Mouse (Mus musculus): ENCODE measurements around the gene Sec24c. TPM values are rescaled to one million over a fixed set of nuclear protein-coding genes. Genes with fewer than 3 reads are reported as not detected.

The Sec24c gene
- polyA plus RNA-seq, 1 experiment from 2014 or later, result 101 TPM

- peaks cover 26% of the 10 kb centered on the region for H3K36me3 ChIP-seq
- H3K27me3 ChIP-seq (ENCODE audit: insufficient read depth, poor library complexity, severe bottlenecking), result peaks cover 9% of the 10 kb centered on the region
- H3K27ac ChIP-seq, result peak overlapping the region; percentile 94
- peak overlapping the region; percentile 71 for H3K4me3 ChIP-seq
- peaks cover 57% of the 10 kb centered on the region for H3K4me1 ChIP-seq
- DNase-seq (ENCODE audit: low spot score), result no peak
- no peaks in the 10 kb centered on the region for H3K9me3 ChIP-seq
- WGBS, result 23% methylated on average over 2 of the region's 2 CpGs
Observed at GRCm38 (mm10) chr14:20663601-20664000, 10.5 kb upstream of the Sec24c start.

- WGBS, result 31% methylated on average over 3 of the region's 3 CpGs
- peaks cover 9% of the 10 kb centered on the region for H3K27me3 ChIP-seq (ENCODE audit: insufficient read depth, poor library complexity, severe bottlenecking)
- no peaks in the 10 kb centered on the region for H3K9me3 ChIP-seq
- peak overlapping the region; percentile 71 for H3K4me3 ChIP-seq
- peaks cover 63% of the 10 kb centered on the region for H3K4me1 ChIP-seq
- peaks cover 26% of the 10 kb centered on the region for H3K36me3 ChIP-seq
- peak; percentile 93 for DNase-seq (ENCODE audit: low spot score)
- peak overlapping the region; percentile 94 for H3K27ac ChIP-seq
Observed at GRCm38 (mm10) chr14:20664436-20664835, 9.7 kb upstream of the Sec24c start.

GRCm38 (mm10) chr14:20667469-20667868, 6.6 kb upstream of the Sec24c start:
- peak overlapping the region; percentile 49 for H3K4me3 ChIP-seq
- H3K27me3 ChIP-seq (ENCODE audit: insufficient read depth, poor library complexity, severe bottlenecking), result peaks cover 4% of the 10 kb centered on the region; the same call in 1 of the 2 replicates
- no peaks in the 10 kb centered on the region for H3K9me3 ChIP-seq
- peaks cover 42% of the 10 kb centered on the region for H3K4me1 ChIP-seq
- H3K36me3 ChIP-seq, result peaks cover 3% of the 10 kb centered on the region; the same call in 1 of the 2 replicates
- peak overlapping the region; percentile 91 for H3K27ac ChIP-seq
- no peak for DNase-seq (ENCODE audit: low spot score)
- WGBS, result 65% methylated on average over 1 of the region's 1 CpGs

GRCm38 (mm10) chr14:20668154-20668810, 5.8 kb upstream of the Sec24c start, which contains the start of gene Synpo2l:
TSS of gene Synpo2l (minus strand) at chr14:20668354.
- no peak for DNase-seq (ENCODE audit: low spot score)
- no peaks in the 10 kb centered on the region for H3K9me3 ChIP-seq
- peaks cover 43% of the 10 kb centered on the region for H3K4me1 ChIP-seq
- H3K4me3 ChIP-seq, result peak within 1 kb of the TSS; percentile 49
- H3K27ac ChIP-seq, result peak within 1 kb of the TSS; percentile 91
- peaks cover 9% of the 10 kb centered on the region; the same call in 1 of the 2 replicates for H3K36me3 ChIP-seq
- no peaks in the 10 kb centered on the region; the same call in 1 of the 2 replicates for H3K27me3 ChIP-seq (ENCODE audit: insufficient read depth, poor library complexity, severe bottlenecking)
- 65% methylated on average over 8 of the region's 8 CpGs for WGBS

GRCm38 (mm10) chr14:20672990-20673389, 1.1 kb upstream of the Sec24c start:
- H3K27ac ChIP-seq, result peak overlapping the region; percentile 95; the same call in 1 of the 2 replicates

GRCm38 (mm10) chr14:20673735-20674063, 409 bp upstream of the Sec24c start:
- Histone ChIP-seq H3K4me3 (peak overlapping the region; percentile 81), H3K9me3 (no peaks in the 10 kb centered on the region), H3K27ac (peak overlapping the region; percentile 95), H3K27me3 (ENCODE audit: insufficient read depth, poor library complexity, severe bottlenecking) (no peaks in the 10 kb centered on the region), H3K4me1 (peaks cover 17% of the 10 kb centered on the region; the same call in 1 of the 2 replicates), H3K36me3 (peaks cover 42% of the 10 kb centered on the region)
- no peak for DNase-seq (ENCODE audit: low spot score)
- WGBS, result 9% methylated on average over 13 of the region's 13 CpGs

More at GRCm38 (mm10) chr14:20672990-20673389, 1.1 kb upstream of the Sec24c start:
- peaks cover 35% of the 10 kb centered on the region for H3K36me3 ChIP-seq
- no peaks in the 10 kb centered on the region; the same call in 1 of the 2 replicates for H3K27me3 ChIP-seq (ENCODE audit: insufficient read depth, poor library complexity, severe bottlenecking)
- H3K4me3 ChIP-seq, result peak overlapping the region; percentile 81; the same call in 1 of the 2 replicates
- H3K9me3 ChIP-seq, result no peaks in the 10 kb centered on the region
- DNase-seq (ENCODE audit: low spot score), result no peak
- H3K4me1 ChIP-seq, result peaks cover 21% of the 10 kb centered on the region
- WGBS, result 88% methylated on average over 2 of the region's 2 CpGs

- H3K36me3 ChIP-seq, result peaks cover 77% of the 10 kb centered on the region
- peaks cover 16% of the 10 kb centered on the region; the same call in 1 of the 2 replicates for H3K4me1 ChIP-seq
- no peaks in the 10 kb centered on the region for H3K27me3 ChIP-seq (ENCODE audit: insufficient read depth, poor library complexity, severe bottlenecking)
- H3K27ac ChIP-seq, result no peak overlapping the region
- no peaks in the 10 kb centered on the region for H3K9me3 ChIP-seq
- no peak overlapping the region for H3K4me3 ChIP-seq
- WGBS, result 92% methylated on average over 4 of the region's 4 CpGs
- no peak for DNase-seq (ENCODE audit: low spot score)
Observed at GRCm38 (mm10) chr14:20677906-20678305, 3.8 kb downstream of the Sec24c start.

GRCm38 (mm10) chr14:20681742-20682141, 7.6 kb downstream of the Sec24c start:
- Histone ChIP-seq H3K36me3 (peaks cover 100% of the 10 kb centered on the region), H3K27me3 (ENCODE audit: insufficient read depth, poor library complexity, severe bottlenecking) (no peaks in the 10 kb centered on the region), H3K4me3 (no peak overlapping the region), H3K4me1 (peaks cover 4% of the 10 kb centered on the region; the same call in 1 of the 2 replicates), H3K27ac (no peak overlapping the region), H3K9me3 (no peaks in the 10 kb centered on the region)
- 90% methylated on average over 2 of the region's 2 CpGs for WGBS
- no peak for DNase-seq (ENCODE audit: low spot score)

GRCm38 (mm10) chr14:20682498-20682897, 8.4 kb downstream of the Sec24c start:
- H3K27me3 ChIP-seq (ENCODE audit: insufficient read depth, poor library complexity, severe bottlenecking), result no peaks in the 10 kb centered on the region
- H3K27ac ChIP-seq, result no peak overlapping the region; the same call in 1 of the 2 replicates
- peaks cover 100% of the 10 kb centered on the region for H3K36me3 ChIP-seq
- WGBS, result 61% methylated on average over 3 of the region's 3 CpGs
- no peaks in the 10 kb centered on the region for H3K9me3 ChIP-seq
- H3K4me3 ChIP-seq, result no peak overlapping the region
- H3K4me1 ChIP-seq, result peaks cover 4% of the 10 kb centered on the region; the same call in 1 of the 2 replicates
- no peak for DNase-seq (ENCODE audit: low spot score)

GRCm38 (mm10) chr14:20686576-20686975, 12.5 kb downstream of the Sec24c start:
- H3K9me3 ChIP-seq, result no peaks in the 10 kb centered on the region
- no peaks in the 10 kb centered on the region for H3K27me3 ChIP-seq (ENCODE audit: insufficient read depth, poor library complexity, severe bottlenecking)
- no peak overlapping the region for H3K27ac ChIP-seq
- 95% methylated on average over 3 of the region's 3 CpGs for WGBS
- peaks cover 4% of the 10 kb centered on the region; the same call in 1 of the 2 replicates for H3K4me1 ChIP-seq
- DNase-seq (ENCODE audit: low spot score), result no peak
- peaks cover 100% of the 10 kb centered on the region for H3K36me3 ChIP-seq
- H3K4me3 ChIP-seq, result no peak overlapping the region

- H3K4me3 ChIP-seq, result no peak overlapping the region
- peaks cover 7% of the 10 kb centered on the region; the same call in 1 of the 2 replicates for H3K4me1 ChIP-seq
- WGBS, result 91% methylated on average over 2 of the region's 2 CpGs
- no peak for DNase-seq (ENCODE audit: low spot score)
- H3K36me3 ChIP-seq, result peaks cover 100% of the 10 kb centered on the region
- H3K9me3 ChIP-seq, result no peaks in the 10 kb centered on the region
- no peaks in the 10 kb centered on the region for H3K27me3 ChIP-seq (ENCODE audit: insufficient read depth, poor library complexity, severe bottlenecking)
- H3K27ac ChIP-seq, result no peak overlapping the region
Observed at GRCm38 (mm10) chr14:20689009-20689408, 14.9 kb downstream of the Sec24c start.

- 88% methylated on average over 6 of the region's 6 CpGs for WGBS
- Histone ChIP-seq H3K36me3 (peaks cover 80% of the 10 kb centered on the region), H3K4me3 (no peak overlapping the region)
Observed at GRCm38 (mm10) chr14:20691772-20692171, 17.7 kb downstream of the Sec24c start.

GRCm38 (mm10) chr14:20693589-20694101, 19.5 kb downstream of the Sec24c start:
- no peak for DNase-seq (ENCODE audit: low spot score)
- Histone ChIP-seq H3K27me3 (ENCODE audit: insufficient read depth, poor library complexity, severe bottlenecking) (no peaks in the 10 kb centered on the region), H3K36me3 (peaks cover 70% of the 10 kb centered on the region), H3K27ac (no peak overlapping the region), H3K4me3 (0 out of 2 replicates have a peak overlapping the region, but pooled peaks have one; percentile 81), H3K9me3 (no peaks in the 10 kb centered on the region), H3K4me1 (peaks cover 47% of the 10 kb centered on the region)
- 87% methylated on average over 10 of the region's 10 CpGs for WGBS

More at GRCm38 (mm10) chr14:20691772-20692171, 17.7 kb downstream of the Sec24c start:
- Histone ChIP-seq H3K4me1 (peaks cover 32% of the 10 kb centered on the region), H3K27me3 (ENCODE audit: insufficient read depth, poor library complexity, severe bottlenecking) (no peaks in the 10 kb centered on the region), H3K27ac (no peak overlapping the region), H3K9me3 (no peaks in the 10 kb centered on the region)
- DNase-seq (ENCODE audit: low spot score), result no peak
